Mouse (Mus musculus) cerebellum, adult (tissue): Measurements from ENCODE around the gene Maneal.

ENCODE experiments used
- ATAC-seq: cut with Nextera tagmentation; 2 replicates; pipeline ENCODE4 v1.9.2; 2017; ENCODE audit warnings: mild to moderate bottlenecking, moderate library complexity, mixed read lengths; ENCODE audit not compliant: insufficient number of reproducible peaks, low FRiP score, low TSS enrichment

Maneal gene

GRCm38 (mm10) chr4:124861283-124862188 is at the start of gene Maneal:
Gene Maneal (minus strand): TSS chr4:124862171.
- ATAC-seq = no peak

DNA sequence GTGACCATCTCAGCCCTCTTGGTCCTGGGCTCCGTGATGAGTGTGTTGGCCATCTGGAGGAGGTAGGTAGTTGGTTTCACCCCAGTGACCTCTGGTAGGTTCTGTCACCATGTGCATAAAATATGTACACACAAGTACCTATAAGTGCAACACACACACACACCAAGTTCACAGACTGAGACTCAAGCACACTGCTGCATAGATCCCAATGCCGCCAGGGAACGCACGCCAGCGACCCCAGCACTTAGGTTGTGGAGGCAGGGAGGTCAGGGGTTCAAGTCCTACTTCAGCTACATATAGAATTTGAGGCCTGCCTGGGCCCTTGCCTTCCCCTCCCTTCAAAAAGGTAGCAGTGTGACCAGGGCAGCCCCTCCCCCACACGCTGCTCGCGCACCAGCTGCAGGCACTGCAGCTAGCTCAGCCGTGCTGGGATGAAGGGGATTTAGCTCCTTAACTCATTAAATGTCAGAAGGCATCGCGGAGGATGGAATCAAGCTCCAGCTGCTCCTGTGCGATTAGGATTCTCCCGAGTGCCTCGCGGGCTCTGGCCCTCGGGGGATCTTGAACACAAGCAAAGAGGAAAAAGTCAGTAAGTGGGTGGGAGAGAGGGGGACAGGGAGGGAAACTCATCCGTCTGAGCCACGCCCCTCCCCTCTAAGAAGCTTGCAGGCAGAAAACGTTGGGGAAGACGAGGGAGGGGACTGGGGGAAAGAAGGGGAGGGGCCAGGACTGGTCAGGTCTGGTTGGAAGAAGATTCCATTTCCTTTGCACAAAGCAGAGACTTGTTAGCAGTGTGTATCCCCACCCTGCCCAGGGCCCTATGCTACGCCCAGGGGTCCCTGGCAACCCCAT is 44.2 kb upstream of the Maneal start:
- no peak for ATAC-seq

DNA sequence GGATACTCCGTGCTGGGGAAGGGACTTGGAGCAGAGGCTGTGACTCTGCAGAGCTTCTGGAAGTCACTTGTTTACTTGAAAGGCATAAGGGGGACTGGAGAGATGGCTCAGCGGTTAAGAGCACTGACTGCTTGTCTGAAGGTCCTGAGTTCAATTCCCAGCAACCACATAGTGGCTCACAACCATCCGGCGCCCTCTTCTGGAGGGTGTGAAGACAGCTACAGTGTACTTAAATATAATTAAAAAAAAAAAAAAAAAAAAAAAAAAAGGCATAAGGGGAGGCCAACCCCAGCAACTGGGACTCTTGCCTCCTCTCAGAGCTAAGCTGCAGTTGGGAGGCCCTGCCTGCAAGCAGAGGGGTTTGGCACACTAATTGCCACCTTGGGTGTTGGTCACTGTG is 43.4 kb upstream of the Maneal start:
- ATAC-seq = no peak

DNA sequence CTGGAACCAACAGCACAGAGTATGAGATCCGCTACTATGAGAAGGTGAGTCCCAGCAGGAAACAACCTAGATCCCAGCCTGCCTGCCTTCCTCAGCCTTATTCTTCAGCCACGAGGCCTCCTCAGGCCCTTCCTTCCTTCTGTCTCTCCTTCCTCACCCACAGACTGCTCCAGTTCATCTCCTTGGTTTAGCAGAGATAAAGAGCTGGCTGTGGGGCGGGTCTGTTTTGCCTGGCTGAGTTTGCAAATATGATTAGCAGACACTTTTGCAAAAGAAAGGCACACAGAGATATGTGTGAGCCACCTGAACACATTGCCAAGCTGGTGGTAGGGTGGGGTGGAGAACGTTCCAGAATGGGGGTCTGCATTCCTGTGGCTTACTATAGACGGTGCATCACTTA is 37.9 kb upstream of the Maneal start:
- ATAC-seq = no peak

- ATAC-seq = no peak
Measured at GRCm38 (mm10) chr4:124898428-124898827, 36.5 kb upstream of the Maneal start.

DNA sequence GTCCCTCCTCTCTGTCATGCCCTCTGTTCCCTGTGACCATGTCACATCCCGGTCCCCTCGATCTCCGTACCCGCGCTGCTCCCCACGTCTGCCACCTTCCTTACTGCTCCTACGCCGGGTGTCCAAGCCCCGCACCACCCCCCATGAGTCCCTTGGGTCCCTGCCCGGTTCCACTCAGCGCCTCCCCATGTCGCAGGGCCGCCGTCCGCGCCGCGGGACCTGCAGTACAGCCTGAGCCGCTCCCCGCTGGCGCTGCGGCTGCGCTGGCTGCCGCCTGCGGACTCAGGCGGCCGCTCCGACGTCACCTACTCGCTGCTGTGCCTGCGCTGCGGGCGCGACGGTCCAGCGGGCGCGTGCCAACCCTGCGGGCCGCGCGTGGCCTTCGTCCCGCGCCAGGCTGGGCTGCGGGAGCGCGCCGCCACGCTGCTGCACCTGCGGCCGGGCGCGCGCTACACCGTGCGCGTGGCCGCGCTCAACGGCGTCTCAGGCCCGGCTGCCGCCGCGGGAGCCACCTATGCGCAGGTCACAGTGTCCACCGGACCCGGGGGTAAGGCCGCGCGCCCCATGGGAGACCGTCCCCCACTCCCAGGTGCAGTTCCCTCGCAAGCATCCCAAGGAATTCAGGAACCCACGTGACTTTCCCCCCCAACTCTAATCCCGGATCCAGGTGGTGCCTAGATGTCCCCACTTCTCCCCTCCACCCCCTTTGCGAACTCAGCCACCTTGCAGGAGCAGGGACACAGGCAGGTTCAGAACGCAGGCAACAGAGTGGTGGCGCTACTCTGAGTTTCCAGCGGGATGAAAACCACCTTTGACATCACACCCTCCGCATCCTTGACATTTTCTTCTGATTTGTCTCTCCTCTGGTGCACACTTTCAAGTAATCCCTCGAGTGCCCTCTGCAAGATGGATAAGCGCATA is 32.8 kb upstream of the Maneal start:
- peak; percentile 78 for ATAC-seq

GRCm38 (mm10) chr4:124893769-124894168 is 31.8 kb upstream of the Maneal start:
- ATAC-seq = no peak

DNA sequence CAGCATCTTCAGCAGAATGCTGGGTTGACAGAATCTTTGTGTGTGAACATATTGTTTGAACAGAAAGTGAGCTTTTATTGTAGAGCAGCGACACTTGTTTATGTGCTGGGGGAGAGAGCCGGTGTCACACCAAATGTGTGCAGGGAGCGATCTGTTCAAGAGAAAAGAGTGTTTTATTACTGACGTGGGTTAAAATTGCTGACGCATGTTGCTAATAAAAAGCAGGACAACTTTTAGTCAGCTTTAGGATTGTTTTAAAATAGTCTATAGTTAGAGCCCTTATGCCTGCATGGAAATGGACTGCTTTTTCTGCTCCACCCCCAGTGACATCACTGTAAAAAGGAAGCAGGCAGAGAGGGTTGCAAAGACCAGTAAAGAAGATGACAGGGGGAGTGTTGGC is 28.9 kb upstream of the Maneal start:
- no peak for ATAC-seq

GRCm38 (mm10) chr4:124889935-124890334 is 28.0 kb upstream of the Maneal start:
- ATAC-seq = no peak

GRCm38 (mm10) chr4:124888702-124889101 is 26.7 kb upstream of the Maneal start:
- ATAC-seq = no peak

- no peak for ATAC-seq
Measured at GRCm38 (mm10) chr4:124882151-124882729, 20.3 kb upstream of the Maneal start.

- ATAC-seq = peak; percentile 31; the same call in 1 of the 2 replicates
Measured at GRCm38 (mm10) chr4:124881341-124881908, 19.5 kb upstream of the Maneal start.

DNA sequence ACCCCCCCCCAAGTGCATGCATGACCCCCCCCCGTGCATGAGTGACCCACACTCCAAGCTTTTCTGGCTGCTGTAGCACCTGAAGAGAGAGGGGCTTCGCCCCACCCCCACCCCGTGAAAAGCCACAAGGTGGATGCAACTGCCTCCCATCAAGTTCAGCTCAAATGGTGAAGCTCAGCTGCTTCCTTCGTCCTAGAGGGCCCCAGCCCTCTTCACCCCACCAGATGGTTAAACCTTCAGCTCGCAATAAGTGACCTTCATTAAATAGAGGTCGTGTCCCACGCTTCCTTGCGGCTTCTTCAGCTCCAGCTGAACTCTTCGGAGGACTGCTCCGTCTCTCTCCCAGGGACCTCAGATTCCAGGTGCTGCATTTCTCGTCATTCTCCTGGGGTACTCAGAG is 18.6 kb upstream of the Maneal start, which contains the start of gene Epha10:
Gene Epha10 (plus strand): TSS at position 301 of the 400 bp plus-strand sequence.
- ATAC-seq = no peak

- no peak for ATAC-seq
Measured at GRCm38 (mm10) chr4:124872719-124873118, 10.7 kb upstream of the Maneal start.

- ATAC-seq = no peak
Measured at GRCm38 (mm10) chr4:124860446-124860845, 1.5 kb downstream of the Maneal start.

- ATAC-seq = no peak
Measured at GRCm38 (mm10) chr4:124858370-124858769, 3.6 kb downstream of the Maneal start.

GRCm38 (mm10) chr4:124856294-124856693 is 5.7 kb downstream of the Maneal start:
- ATAC-seq = no peak

GRCm38 (mm10) chr4:124850933-124851658 is 10.9 kb downstream of the Maneal start, which contains the start of gene 1110065P20Rik:
Gene 1110065P20Rik (minus strand): TSS chr4:124851196.
- ATAC-seq = peak; percentile 26
